Mouse (Mus musculus) adrenal gland, adult 18-20 months (tissue): Measurements from ENCODE around the gene Hist1h2bl. TPM values are rescaled to one million over a fixed set of nuclear protein-coding genes. Genes with fewer than 3 reads are reported as not detected.
"Not testable (repeated sequence)": the region's sequence is repeated elsewhere in the genome, so short reads cannot be mapped to it uniquely, and the experiment has no call there.

Experiments
- DNase-seq, 2 experiments: peaks; one replicate each; pipeline ENCODE4 v3.0.0; 2021 to 2022; ENCODE audit warnings: low spot score in 2 of 2
- long read RNA-seq, 2 experiments: library from polyadenylated mRNA; stranded (forward); transcript quantifications; one replicate each; pipeline ENCODE4 v2.0.0; 2021
- total RNA-seq, 2 experiments: library from RNA; stranded (reverse); gene quantifications; 1 replicate in 1 of 2; 2 replicates in 1 of 2; pipeline ENCODE4 v1.2.3; 2021

Hist1h2bl gene
- total RNA-seq = 10 to 100 TPM; 21.3 to 23.3 TPM
- long read RNA-seq, experiment 1 = 0 reads
- long read RNA-seq, experiment 2 = 0 reads

GRCm38 (mm10) chr13:21715864-21716539 lies at the start of gene Hist1h2bl, which contains the start of gene Hist1h2ai:
Gene Hist1h2bl, minus strand, starts transcription at chr13:21716143.
Gene Hist1h2ai, plus strand, starts transcription at chr13:21716422.
- DNase-seq = peak; percentile 35 to 73

GRCm38 (mm10) chr13:21755707-21756106 lies 39.8 kb upstream of the Hist1h2bl start:
- no peak for DNase-seq

- not testable (repeated sequence) for DNase-seq
These were observed 38.5 kb upstream of the Hist1h2bl start for GRCm38 (mm10) chr13:21754294-21755001.

- DNase-seq = peak; percentile 26 to 54
These were observed 37.8 kb upstream of the Hist1h2bl start, which contains the start of the genes Hist1h2ak and Hist1h2bn for GRCm38 (mm10) chr13:21753524-21754285. Gene Hist1h2ak, minus strand, starts transcription at chr13:21753827. Gene Hist1h2bn, plus strand, starts transcription at chr13:21754123.

- no peak for DNase-seq
These were observed 37.1 kb upstream of the Hist1h2bl start for GRCm38 (mm10) chr13:21753051-21753523.

GRCm38 (mm10) chr13:21752356-21752755 lies 36.4 kb upstream of the Hist1h2bl start:
- DNase-seq = no peak

- DNase-seq = no peak
These were observed 35.9 kb upstream of the Hist1h2bl start for GRCm38 (mm10) chr13:21751827-21752226.

- no peak for DNase-seq
These were observed 35.5 kb upstream of the Hist1h2bl start for GRCm38 (mm10) chr13:21751417-21751816.

GRCm38 (mm10) chr13:21750159-21751017 lies 34.4 kb upstream of the Hist1h2bl start, which contains the start of gene Hist1h4k:
Gene Hist1h4k, minus strand, starts transcription at chr13:21750505.
- peak; percentile 69 to 76 for DNase-seq

- no peak for DNase-seq
These were observed 33.6 kb upstream of the Hist1h2bl start for GRCm38 (mm10) chr13:21749387-21750158.

GRCm38 (mm10) chr13:21745006-21745405 lies 29.1 kb upstream of the Hist1h2bl start:
- DNase-seq = no peak

GRCm38 (mm10) chr13:21734906-21735767 lies 19.2 kb upstream of the Hist1h2bl start, which contains the start of gene Hist1h4j:
Gene Hist1h4j, plus strand, starts transcription at chr13:21735064.
- peak; percentile 48 to 49 for DNase-seq

- DNase-seq = peak; percentile 50 to 67
These were observed 18.3 kb upstream of the Hist1h2bl start for GRCm38 (mm10) chr13:21734010-21734905.

GRCm38 (mm10) chr13:21733466-21733865 lies 17.5 kb upstream of the Hist1h2bl start:
- DNase-seq = no peak

GRCm38 (mm10) chr13:21729544-21729943 lies 13.6 kb upstream of the Hist1h2bl start:
- no peak for DNase-seq

GRCm38 (mm10) chr13:21727948-21728572 lies 12.1 kb upstream of the Hist1h2bl start:
- DNase-seq = no peak
